Mouse (Mus musculus): ENCODE results near the gene Ptpn9. TPM values are rescaled to one million over a fixed set of nuclear protein-coding genes. Genes with fewer than 3 reads are reported as not detected.
A peak's percentile ranks its signal among the peaks of the same experiment; 100 is the strongest.
"Not testable (repeated sequence)": the region's sequence is repeated elsewhere in the genome, so short reads cannot be mapped to it uniquely, and the experiment has no call there.

Ptpn9 gene
- total RNA-seq (2021): 10 to 100 TPM; 39.2 to 41.3 TPM

DNA sequence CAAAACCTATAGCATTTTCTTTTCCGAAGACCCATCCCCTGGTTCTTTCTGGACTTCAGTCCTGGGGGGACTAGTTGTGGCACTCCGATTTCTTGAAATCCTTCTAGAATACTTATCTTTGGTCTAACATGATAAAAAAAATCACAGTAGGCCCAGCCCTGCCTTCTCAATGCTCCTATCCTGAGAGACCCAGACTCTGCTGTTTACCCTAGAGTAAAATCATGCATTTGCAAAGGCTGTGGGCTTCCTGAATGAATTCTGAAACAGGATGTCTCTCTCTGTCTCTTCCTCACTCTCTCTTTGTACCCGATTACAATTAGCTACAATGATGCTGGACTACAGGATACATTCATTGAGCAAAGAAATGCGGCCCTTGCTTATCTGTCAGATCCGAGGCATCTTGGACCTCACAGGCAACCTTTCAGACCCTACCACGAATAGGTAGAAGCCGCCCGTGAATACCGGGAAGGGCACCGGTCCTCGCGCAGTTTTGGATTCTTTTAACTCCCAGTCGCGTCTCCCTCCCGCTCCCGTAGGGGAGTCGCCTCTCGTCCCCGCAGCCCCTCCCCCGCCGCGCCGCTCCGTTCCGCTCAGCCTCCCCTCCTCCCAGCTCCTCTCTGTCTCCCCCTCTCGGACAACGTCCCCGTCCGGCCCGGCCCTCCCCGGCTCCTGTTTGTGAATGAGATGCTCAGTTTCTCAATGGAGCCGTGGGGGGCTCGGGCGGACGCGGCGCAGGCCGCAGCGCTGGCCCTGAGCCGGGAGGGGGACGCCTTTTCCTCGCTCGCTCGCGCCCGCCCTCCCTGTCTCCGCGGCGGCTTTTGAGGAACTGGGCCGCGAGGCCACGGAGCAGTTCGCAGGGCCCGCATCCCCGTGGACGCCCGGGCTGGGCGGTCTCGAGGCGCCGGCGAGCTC is at the start of gene Ptpn9:
Gene Ptpn9 (plus strand): TSS at position 638 of the 912 bp plus-strand sequence.
- DNase-seq: peak; percentile 96
- intact Hi-C loops (cut with DNase I): no loop called here

DNA sequence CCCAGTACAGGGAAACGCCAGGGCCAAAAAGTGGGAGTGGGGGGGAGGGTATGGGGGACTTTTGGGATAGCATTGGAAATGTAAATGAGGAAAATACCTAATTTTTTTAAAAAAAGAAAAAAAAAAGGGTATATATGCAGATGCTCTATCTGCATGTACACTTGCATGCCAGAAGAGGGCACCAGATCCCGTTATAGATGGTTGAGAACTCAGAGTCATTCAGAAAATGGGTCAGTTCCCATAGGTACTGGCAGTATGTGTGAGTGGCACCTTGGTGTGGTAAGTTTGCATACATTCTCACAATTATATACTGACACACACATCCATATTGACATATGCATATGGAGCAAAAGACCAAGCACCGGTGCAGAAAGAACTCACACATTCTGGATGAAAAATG is 47.2 kb upstream of the Ptpn9 start:
- peak; percentile 36 for DNase-seq
- intact Hi-C loops (cut with DNase I): not testable (repeated sequence)

- DNase-seq; intact Hi-C loops (cut with DNase I): not testable (repeated sequence)
These were observed 46.0 kb upstream of the Ptpn9 start for GRCm38 (mm10) chr9:56948699-56949098.

DNA sequence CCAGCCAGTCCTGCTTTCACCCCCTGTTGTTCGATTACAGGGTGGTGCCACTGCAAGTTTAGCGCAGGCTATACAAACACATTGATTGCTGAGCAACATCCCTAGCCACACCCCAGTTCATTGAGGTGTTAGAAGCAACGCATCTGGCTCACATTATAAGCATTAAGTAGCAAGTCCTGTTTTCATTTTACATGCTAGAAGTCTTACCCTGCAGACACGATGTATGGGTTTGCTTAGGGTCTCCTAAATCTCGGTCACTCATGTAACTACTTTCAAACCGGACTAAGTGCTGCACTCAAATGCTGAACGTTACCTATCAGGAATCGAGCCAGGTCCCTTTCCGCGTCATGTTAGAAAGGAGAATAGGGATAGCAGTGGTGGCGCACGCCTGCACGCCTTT is 45.0 kb upstream of the Ptpn9 start:
- intact Hi-C loops (cut with DNase I): no loop called here

GRCm38 (mm10) chr9:56950414-56951400 is 44.0 kb upstream of the Ptpn9 start, which contains the start of gene Snupn:
Snupn (plus strand) TSS chr9:56950878.
- peak; percentile 97 for DNase-seq
- intact Hi-C loops (cut with DNase I): no loop called here

More for the DNA sequence above, 45.0 kb upstream of the Ptpn9 start:
- DNase-seq: no peak

- intact Hi-C loops (cut with DNase I): no loop called here
- no peak for DNase-seq
These were observed 41.2 kb upstream of the Ptpn9 start for GRCm38 (mm10) chr9:56953562-56953961.

GRCm38 (mm10) chr9:56956966-56957675 is 37.6 kb upstream of the Ptpn9 start:
- intact Hi-C loops (cut with DNase I): no loop called here
- DNase-seq: no peak

DNA sequence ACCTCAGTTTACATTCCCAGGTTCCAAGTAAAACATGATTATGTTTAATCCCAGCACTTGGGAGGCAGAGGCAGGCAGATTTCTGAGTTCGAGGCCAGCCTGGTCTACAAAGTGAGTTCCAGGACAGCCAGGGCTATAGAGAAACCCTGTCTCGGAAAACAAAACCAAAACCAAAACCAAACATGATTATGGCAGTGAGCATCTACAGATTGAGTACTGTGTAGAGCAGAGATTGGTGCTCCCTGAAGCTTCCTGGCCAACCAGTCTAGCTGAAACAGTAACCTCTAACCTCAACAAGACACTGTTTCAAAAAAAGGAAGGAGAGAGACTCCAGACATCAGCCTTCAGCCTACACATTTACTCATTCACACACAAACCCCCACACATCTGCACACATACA is 36.0 kb upstream of the Ptpn9 start:
- intact Hi-C loops (cut with DNase I): no loop called here
- DNase-seq: no peak

- no peak for DNase-seq
- intact Hi-C loops (cut with DNase I): no loop called here
These were observed 33.1 kb upstream of the Ptpn9 start for GRCm38 (mm10) chr9:56961591-56961990.

- intact Hi-C loops (cut with DNase I): no loop called here
- no peak for DNase-seq
These were observed 24.6 kb upstream of the Ptpn9 start for GRCm38 (mm10) chr9:56970158-56970557.

DNA sequence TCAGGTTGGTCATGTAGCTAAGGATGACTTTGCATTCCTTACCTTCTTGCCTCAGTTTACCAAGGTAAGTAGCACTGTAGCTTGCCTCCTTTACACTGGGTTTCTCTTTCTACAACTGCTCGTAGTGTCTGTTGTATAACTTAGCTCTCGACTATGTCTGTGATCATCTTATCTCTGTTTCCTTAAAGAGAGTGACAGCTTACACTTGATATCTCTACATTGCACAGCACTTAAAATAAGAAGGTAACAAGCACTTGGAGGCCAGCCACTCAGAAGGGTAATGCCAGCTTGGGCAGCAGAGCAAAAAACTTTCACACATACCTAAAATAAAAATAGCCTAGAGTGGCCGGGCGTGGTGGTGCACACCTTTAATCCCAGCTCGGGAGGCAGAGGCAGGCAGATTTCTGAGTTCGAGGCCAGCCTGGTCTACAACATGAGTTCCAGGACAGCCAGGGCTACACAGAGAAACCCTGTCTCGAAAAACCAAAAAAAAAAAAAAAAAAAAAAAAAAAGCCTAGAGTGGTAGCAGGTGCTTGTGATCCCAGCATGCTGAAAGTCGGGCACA is 20.7 kb upstream of the Ptpn9 start:
- no peak for DNase-seq
- intact Hi-C loops (cut with DNase I): no loop called here

- no peak for DNase-seq
- intact Hi-C loops (cut with DNase I): no loop called here
These were observed 19.5 kb upstream of the Ptpn9 start for GRCm38 (mm10) chr9:56975199-56975598.

DNA sequence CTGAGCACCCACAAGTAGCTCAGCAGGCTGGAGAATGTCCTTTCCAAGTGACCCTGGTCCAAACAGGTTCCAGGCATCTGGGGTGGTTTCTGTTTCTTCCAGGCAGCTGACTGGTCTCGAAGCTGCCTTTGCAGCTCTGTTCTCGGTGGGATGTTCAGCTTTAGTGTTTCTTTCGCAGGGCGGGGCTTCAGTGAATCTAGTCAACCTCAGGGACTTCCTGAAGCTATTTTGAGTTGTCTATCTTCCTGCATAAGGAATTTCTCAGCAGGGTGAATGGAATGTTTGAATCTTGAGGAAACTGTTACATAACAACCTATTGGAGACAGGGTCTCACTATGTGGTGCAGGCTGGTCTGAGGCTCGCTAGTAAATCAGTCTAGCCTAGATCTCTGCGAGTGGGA is 14.5 kb upstream of the Ptpn9 start:
- no peak for DNase-seq
- intact Hi-C loops (cut with DNase I): no loop called here

DNA sequence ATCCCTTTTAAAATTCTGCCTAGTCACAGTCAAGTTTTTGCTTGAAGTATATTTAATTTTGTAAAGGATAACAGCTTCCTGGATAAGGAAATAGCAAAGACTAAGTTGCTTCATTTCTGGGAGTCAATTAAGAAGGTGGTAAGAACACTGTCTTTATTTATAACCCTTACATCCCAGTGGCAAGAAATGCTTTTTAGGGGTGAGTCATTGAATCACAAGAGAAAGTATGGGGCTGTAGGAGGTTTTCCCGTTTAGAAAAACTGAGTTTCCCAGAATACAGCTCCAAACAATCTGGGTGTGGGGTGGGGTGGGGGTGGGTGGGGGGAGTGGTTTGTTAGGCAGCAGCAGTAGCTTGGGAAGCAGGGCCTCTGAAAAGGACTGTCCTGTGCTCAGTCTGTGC is 13.2 kb upstream of the Ptpn9 start:
- no peak for DNase-seq
- intact Hi-C loops (cut with DNase I): no loop called here

DNA sequence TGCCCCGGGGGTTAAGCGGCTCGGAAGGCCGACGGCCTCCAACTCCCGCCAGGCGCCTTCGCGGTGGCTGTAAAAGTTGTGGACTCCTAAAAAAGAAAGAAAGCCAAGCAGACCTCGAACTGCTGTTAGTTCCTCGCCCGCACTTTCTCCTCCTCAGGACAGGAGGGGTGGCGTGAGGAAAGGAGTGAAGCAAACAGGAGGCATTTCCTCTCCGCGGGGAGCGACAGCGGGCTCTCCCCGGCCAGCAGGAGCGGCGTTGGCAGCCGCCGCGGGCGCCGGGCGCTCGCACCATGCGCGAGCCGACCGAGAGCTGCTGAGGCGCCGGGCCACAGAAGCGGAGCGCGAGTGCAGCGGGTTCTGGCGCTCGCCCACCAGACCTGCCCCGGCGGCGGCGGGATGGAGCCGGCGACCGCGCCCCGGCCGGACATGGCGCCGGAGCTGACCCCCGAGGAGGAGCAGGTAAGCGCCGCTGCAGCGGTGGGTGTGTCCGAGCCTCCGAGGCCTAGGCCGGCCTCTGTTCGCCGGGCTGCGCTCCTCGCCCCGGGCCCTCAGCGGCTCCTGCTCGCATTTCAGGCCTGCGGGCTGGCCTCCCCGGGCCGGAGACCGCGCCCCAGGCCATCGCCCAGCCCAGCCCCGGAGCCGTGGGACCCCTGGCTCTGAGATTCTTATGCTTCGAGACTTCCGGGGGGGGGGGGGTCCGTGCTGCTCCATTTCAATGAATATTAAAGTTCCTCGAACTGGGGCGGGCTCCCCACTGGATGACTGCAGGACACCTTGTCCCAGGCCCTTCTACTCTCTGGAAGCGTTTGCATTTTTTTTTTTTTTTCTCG is 690 bp downstream of the Ptpn9 start:
- DNase-seq: peak; percentile 53
- intact Hi-C loops (cut with DNase I): no loop called here

- DNase-seq: peak; percentile 8
- intact Hi-C loops (cut with DNase I): no loop called here
These were observed 1.3 kb downstream of the Ptpn9 start for GRCm38 (mm10) chr9:56996028-56996346.

DNA sequence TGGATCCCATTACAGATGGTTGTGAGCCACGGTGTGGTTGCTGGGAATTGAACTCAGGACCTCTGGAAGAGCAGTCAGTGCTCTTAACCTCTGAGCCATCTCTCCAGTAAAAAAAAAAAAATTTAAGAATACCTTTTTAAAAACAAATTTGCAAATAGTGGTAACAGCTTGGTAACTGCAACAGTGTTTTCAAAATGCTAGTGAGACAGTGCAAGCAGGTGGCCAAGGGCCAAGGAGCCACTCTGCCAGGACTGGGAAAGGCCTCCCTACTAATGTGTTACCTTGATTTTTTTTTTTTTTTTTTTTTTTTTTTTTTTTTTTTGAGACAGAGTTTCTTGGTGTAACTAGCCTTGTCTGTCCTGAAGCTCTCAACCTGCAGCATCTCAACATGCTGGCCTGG is 2.5 kb downstream of the Ptpn9 start:
- peak; percentile 10 for DNase-seq
- intact Hi-C loops (cut with DNase I): not testable (repeated sequence)

- intact Hi-C loops (cut with DNase I): no loop called here
- DNase-seq: no peak
These were observed 8.3 kb downstream of the Ptpn9 start for GRCm38 (mm10) chr9:57003011-57003410.

- intact Hi-C loops (cut with DNase I): no loop called here
- no peak for DNase-seq
These were observed 17.7 kb downstream of the Ptpn9 start for GRCm38 (mm10) chr9:57012393-57012792.

DNA sequence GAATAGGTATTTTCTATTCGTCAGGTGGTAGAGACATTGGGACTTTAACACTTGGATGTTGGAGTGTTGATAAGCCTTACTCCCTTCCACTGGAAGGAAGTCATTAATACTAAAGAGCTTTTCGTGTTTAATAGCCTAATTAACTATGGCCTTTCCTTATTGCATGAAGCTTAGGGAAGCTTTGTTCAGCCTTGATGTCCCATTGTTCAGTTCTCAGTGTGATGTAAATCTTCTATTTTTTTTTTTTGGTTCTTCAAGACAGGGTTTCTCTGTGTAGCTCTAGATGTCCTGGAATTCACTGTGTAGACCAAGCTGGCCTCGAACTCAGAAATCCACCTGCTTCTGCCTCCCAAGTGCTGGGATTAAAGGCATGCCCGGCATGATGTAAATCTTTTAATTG is 18.2 kb downstream of the Ptpn9 start:
- no peak for DNase-seq
- intact Hi-C loops (cut with DNase I): no loop called here
